Mouse (Mus musculus) common myeloid progenitor, adult 5-6 weeks (primary cell): ENCODE measurements around the gene Nab2. TPM values are rescaled to one million over a fixed set of nuclear protein-coding genes. Genes with fewer than 3 reads are reported as not detected.

Source experiments
- ATAC-seq: replicated peaks from 2 replicates; pipeline ENCODE4 v1.8.0; 2016; ENCODE audit warnings: low read depth, mild to moderate bottlenecking, moderate TSS enrichment, inconsistent platforms; ENCODE audit not compliant: poor library complexity, severe bottlenecking
- total RNA-seq: library from RNA; stranded (forward); fragments of 200-1000, 187-1606 nt; gene quantifications from 2 replicates; pipeline ENCODE4 v1.2.3, GENCODE M21; 2017

The Nab2 gene
- 5.7 and 6.8 TPM in 2 replicates for total RNA-seq

GRCm38 (mm10) chr10:127668093-127669050, at the start of gene Nab2:
TSS of gene Nab2 (minus strand) at chr10:127668568.
- peak; percentile 53 for ATAC-seq

- no peak for ATAC-seq
Observed at GRCm38 (mm10) chr10:127712736-127713135, 44.4 kb upstream of the Nab2 start.

- ATAC-seq: no peak
Observed at GRCm38 (mm10) chr10:127710331-127710730, 42.0 kb upstream of the Nab2 start.

GRCm38 (mm10) chr10:127708850-127709370, 40.5 kb upstream of the Nab2 start:
- ATAC-seq: no peak

- no peak for ATAC-seq
Observed at GRCm38 (mm10) chr10:127707721-127708120, 39.4 kb upstream of the Nab2 start.

GRCm38 (mm10) chr10:127705783-127706182, 37.4 kb upstream of the Nab2 start:
- 0 out of 2 replicates have a peak, but pooled peaks have one; percentile 13 for ATAC-seq

- no peak for ATAC-seq
Observed at GRCm38 (mm10) chr10:127704766-127705220, 36.4 kb upstream of the Nab2 start, which contains the start of gene Myo1a. TSS of gene Myo1a (plus strand) at chr10:127705170.

GRCm38 (mm10) chr10:127704293-127704692, 35.9 kb upstream of the Nab2 start:
- no peak for ATAC-seq

GRCm38 (mm10) chr10:127703299-127703698, 34.9 kb upstream of the Nab2 start:
- 0 out of 2 replicates have a peak, but pooled peaks have one; percentile 37 for ATAC-seq

GRCm38 (mm10) chr10:127698966-127699365, 30.6 kb upstream of the Nab2 start:
- no peak for ATAC-seq

- ATAC-seq: no peak
Observed at GRCm38 (mm10) chr10:127695775-127696174, 27.4 kb upstream of the Nab2 start.

GRCm38 (mm10) chr10:127694636-127695035, 26.3 kb upstream of the Nab2 start:
- peak; percentile 88 for ATAC-seq

GRCm38 (mm10) chr10:127691053-127691452, 22.7 kb upstream of the Nab2 start:
- ATAC-seq: no peak

GRCm38 (mm10) chr10:127682886-127683285, 14.5 kb upstream of the Nab2 start:
- no peak for ATAC-seq

GRCm38 (mm10) chr10:127679881-127680280, 11.5 kb upstream of the Nab2 start:
- ATAC-seq: no peak

- ATAC-seq: no peak
Observed at GRCm38 (mm10) chr10:127679208-127679607, 10.8 kb upstream of the Nab2 start.

GRCm38 (mm10) chr10:127677591-127678336, 9.4 kb upstream of the Nab2 start:
- peak; percentile 62 for ATAC-seq

- ATAC-seq: peak; percentile 83
Observed at GRCm38 (mm10) chr10:127676691-127677548, 8.6 kb upstream of the Nab2 start.

GRCm38 (mm10) chr10:127675859-127676398, 7.6 kb upstream of the Nab2 start:
- no peak for ATAC-seq
